Mouse (Mus musculus) spleen, adult 2 months (tissue): ENCODE measurements at regions not wholly inside any gene's neighbourhood (a gene's known extent, or its start where the extent isn't known, plus 50 kb on each side); places are given as distances from the start of the nearest gene placed in this dataset.

Experiments used
- CTCF ChIP-seq: fragments of 200-500 bp; IDR thresholded peaks from 2 replicates; pipeline ENCODE4 v1.5.1; 2011; ENCODE audit warnings: mild to moderate bottlenecking, inconsistent platforms; ENCODE audit not compliant: insufficient read depth, insufficient read length, insufficient replicate concordance; ENCODE audit errors: extremely low read depth
- POLR2A ChIP-seq: fragments of 200-500 bp; IDR thresholded peaks from 2 replicates; pipeline ENCODE4 v1.6.1; 2011; ENCODE audit warnings: low read depth, low read length, inconsistent platforms

DNA sequence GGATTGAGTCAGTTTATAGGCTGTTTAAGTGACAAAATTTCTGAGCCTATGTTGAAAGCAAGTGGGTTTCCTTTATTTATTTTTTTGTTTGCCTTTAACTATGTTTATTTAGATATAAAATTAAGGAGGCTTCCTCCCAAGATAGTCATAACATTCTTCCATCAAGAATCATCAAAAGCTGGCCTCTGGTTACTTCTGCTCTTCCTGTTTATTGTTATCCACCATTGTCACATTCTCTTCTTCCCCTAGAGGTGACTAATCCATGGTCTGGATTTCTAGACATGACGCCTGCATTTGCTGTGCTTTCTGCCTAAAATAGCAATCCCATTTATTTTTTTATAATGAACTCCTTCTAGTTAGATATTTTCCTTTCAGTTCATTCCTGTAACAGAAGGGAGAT lies 259.3 kb upstream of the Gm21798 start:
- TF ChIP-seq CTCF (no peak), POLR2A (no peak)
